Mouse (Mus musculus) liver, embryonic 14.5 days (tissue): ENCODE results near the gene Tpd52l1. TPM values are rescaled to one million over a fixed set of nuclear protein-coding genes. Genes with fewer than 3 reads are reported as not detected.

Experiments used
- ATAC-seq: fragments of 200-750 bp; cut with Nextera tagmentation; 2 replicates; pipeline ENCODE4 v1.8.0; 2017; ENCODE audit warnings: moderate number of reproducible peaks, mild to moderate bottlenecking, moderate library complexity; ENCODE audit not compliant: insufficient read depth
- DNase-seq, 3 experiments: peaks; one replicate each; pipeline ENCODE4 v3.0.0-alpha.2; 2012 to 2013; ENCODE audit warnings: low read depth in 3 of 3, low spot score in 3 of 3
- H3K27ac ChIP-seq: fragments of 300-500 bp; sonication (generic); 2 replicates; pipeline ENCODE4 v1.5.1; 2014; ENCODE audit warnings: moderate library complexity, mild to moderate bottlenecking, control low read depth, inconsistent platforms
- H3K27me3 ChIP-seq: fragments of 300-500 bp; sonication (generic); 2 replicates; pipeline ENCODE4 v1.6.1; 2014; ENCODE audit warnings: mild to moderate bottlenecking, low read length, moderate library complexity; ENCODE audit not compliant: control insufficient read depth, insufficient read depth
- H3K36me3 ChIP-seq: fragments of 300-500 bp; sonication (generic); replicated peaks from 2 replicates; pipeline ENCODE4 v1.6.1; 2014; ENCODE audit warnings: low read depth; ENCODE audit not compliant: control insufficient read depth, insufficient read depth
- H3K4me1 ChIP-seq, 2 experiments: fragments of 200-500 bp in 1 of 2; fragments of 300-500 bp in 1 of 2; sonication (generic) in 1 of 2; replicated peaks; 2 replicates each; pipeline ENCODE4 v1.6.1; 2012 to 2014; ENCODE audit warnings: antibody characterized with exemption in 1 of 2, inconsistent platforms in 1 of 2, low read length in 1 of 2; ENCODE audit not compliant: control insufficient read depth in 2 of 2, insufficient read depth in 2 of 2
- H3K4me2 ChIP-seq: fragments of 300-500 bp; sonication (generic); 2 replicates; pipeline ENCODE4 v1.6.1; 2014; ENCODE audit warnings: low read depth, mild to moderate bottlenecking, control low read depth, moderate library complexity
- H3K4me3 ChIP-seq, 2 experiments: fragments of 200-500 bp in 1 of 2; fragments of 300-500 bp in 1 of 2; sonication (generic) in 1 of 2; 2 replicates each; pipeline ENCODE4 v1.5.1; 2012 to 2014; ENCODE audit warnings: low read depth in 2 of 2, low read length in 2 of 2, mild to moderate bottlenecking in 2 of 2, control low read depth in 1 of 2, inconsistent platforms in 1 of 2, moderate library complexity in 1 of 2; ENCODE audit not compliant: insufficient read depth in 1 of 2
- H3K9ac ChIP-seq: fragments of 300-500 bp; sonication (generic); replicated peaks from 2 replicates; pipeline ENCODE4 v1.6.1; 2014; ENCODE audit warnings: mild to moderate bottlenecking, control low read depth, moderate library complexity
- H3K9me3 ChIP-seq: fragments of 300-500 bp; sonication (generic); 2 replicates; pipeline ENCODE4 v1.6.1; 2016; ENCODE audit warnings: low read length, mixed read lengths; ENCODE audit not compliant: control insufficient read depth
- CTCF ChIP-seq: IDR thresholded peaks from 2 replicates; pipeline ENCODE4 v1.5.1; 2016; ENCODE audit warnings: antibody characterized with exemption, low read depth, control low read depth
- EP300 ChIP-seq: IDR thresholded peaks from 2 replicates; pipeline ENCODE4 v1.6.1; 2016; ENCODE audit warnings: antibody characterized with exemption, low read depth
- WGBS: fragments of 180-500 bp; shearing (Covaris S2); extraction: QIAGEN DNeasy Blood & Tissue Kit; methylation state at CpG from one replicate; pipeline ENCODE4 v1.1.7; 2014; ENCODE audit not compliant: insufficient replicate concordance; 5-methylcytosine and 5-hydroxymethylcytosine counted together
- polyA plus RNA-seq, 2 experiments: library from polyadenylated mRNA; depleted of rRNA in 1 of 2; stranded (reverse) in 1 of 2; unstranded in 1 of 2; fragments of >200 nt; fragmentation: Nextera tagmentation in 1 of 2; extraction: Ambion mirVana in 1 of 2; gene quantifications; 2 replicates each; pipeline versions ENCODE4 v1.2.1 to v1.2.3; 2012 to 2014

The Tpd52l1 gene
- polyA plus RNA-seq, 2 experiments, result 0.38 to 0.52 TPM

DNA sequence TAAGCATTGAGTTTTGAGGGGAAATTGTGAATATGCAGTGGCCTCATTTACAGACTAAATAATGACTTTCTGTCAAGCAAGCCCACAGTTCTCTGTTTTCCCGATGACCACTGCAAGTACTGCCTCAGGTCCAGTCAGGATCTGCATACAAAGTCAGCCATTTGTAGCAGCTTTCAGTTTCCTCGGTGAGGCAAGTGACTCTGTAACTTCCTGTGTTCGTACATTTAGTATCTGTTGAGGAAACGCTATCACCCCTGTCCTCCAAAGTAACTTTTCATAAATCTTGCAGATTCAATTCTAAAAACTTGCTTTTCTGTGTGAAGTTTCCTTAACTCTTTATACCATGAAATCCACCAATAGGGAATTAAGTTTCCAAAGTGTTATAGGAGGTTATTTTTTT, 19.7 kb upstream of the Tpd52l1 start:
- Histone ChIP-seq H3K4me2 (no peak overlapping the region), H3K27ac (no peak overlapping the region), H3K9ac (no peak overlapping the region), H3K4me3 (no peak overlapping the region), H3K27me3 (no peaks in the 10 kb centered on the region), H3K36me3 (no peaks in the 10 kb centered on the region), H3K9me3 (no peaks in the 10 kb centered on the region), H3K4me1 (no peaks in the 10 kb centered on the region)
- TF ChIP-seq CTCF (no peak), EP300 (no peak)
- DNase-seq, result no peak
- ATAC-seq, result no peak
- WGBS, result 34% methylated on average over 4 of the region's 4 CpGs

DNA sequence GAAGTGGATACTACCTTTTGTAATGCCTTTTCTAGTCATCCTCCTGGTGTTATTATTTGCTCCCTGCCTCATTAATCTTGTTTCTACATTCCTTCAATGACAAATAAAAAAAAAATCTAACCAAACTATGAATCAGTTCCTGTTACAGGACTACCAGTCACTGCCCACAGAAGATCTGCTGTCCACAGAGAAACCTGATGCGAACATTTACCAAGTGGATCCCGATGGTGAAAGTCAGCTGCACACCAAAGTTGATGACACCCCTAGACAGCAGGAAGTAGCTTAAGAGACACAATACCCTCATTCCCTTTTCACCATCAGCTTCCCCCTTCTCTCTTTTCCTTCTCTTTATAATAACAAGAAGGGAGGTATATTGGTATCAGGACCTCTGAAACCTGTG, 17.3 kb upstream of the Tpd52l1 start:
- no peak for ATAC-seq
- WGBS, result 84% methylated on average over 2 of the region's 2 CpGs
- Histone ChIP-seq H3K4me2 (no peak overlapping the region), H3K27ac (no peak overlapping the region), H3K36me3 (no peaks in the 10 kb centered on the region), H3K4me3 (no peak overlapping the region), H3K9me3 (no peaks in the 10 kb centered on the region), H3K4me1 (no peaks in the 10 kb centered on the region), H3K27me3 (no peaks in the 10 kb centered on the region), H3K9ac (no peak overlapping the region)
- DNase-seq, result no peak
- no peak for TF ChIP-seq CTCF
- no peak for TF ChIP-seq EP300

DNA sequence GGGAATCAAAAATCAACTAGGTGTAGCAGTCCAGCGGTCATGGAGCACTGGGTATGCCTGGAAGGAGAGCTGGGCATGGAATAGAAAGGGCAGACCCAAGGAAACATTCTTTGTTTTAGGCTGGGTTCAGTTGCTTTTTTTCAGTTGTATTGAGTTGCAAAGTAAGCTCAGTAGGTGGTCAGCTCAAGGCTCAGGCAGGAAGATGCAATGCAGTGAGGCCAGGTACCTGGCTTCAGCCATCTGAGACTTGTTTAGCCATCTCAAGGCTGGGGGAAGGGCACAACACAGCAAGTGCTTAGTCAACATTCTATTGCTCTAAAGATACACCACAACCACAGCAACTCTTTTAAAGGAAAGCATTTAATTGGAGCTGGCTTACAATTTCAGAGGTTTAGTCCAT, 11.0 kb upstream of the Tpd52l1 start:
- no peaks in the 10 kb centered on the region for H3K36me3 ChIP-seq
- H3K4me1 ChIP-seq, result no peaks in the 10 kb centered on the region
- DNase-seq (no peak), ATAC-seq (no peak)
- no peak overlapping the region for H3K4me2 ChIP-seq
- no peak overlapping the region for H3K27ac ChIP-seq
- H3K27me3 ChIP-seq, result no peaks in the 10 kb centered on the region
- TF ChIP-seq CTCF (no peak), EP300 (no peak)
- no peak overlapping the region for H3K4me3 ChIP-seq
- WGBS, result 43% methylated on average over 1 of the region's 1 CpGs
- H3K9ac ChIP-seq, result no peak overlapping the region
- no peaks in the 10 kb centered on the region for H3K9me3 ChIP-seq

DNA sequence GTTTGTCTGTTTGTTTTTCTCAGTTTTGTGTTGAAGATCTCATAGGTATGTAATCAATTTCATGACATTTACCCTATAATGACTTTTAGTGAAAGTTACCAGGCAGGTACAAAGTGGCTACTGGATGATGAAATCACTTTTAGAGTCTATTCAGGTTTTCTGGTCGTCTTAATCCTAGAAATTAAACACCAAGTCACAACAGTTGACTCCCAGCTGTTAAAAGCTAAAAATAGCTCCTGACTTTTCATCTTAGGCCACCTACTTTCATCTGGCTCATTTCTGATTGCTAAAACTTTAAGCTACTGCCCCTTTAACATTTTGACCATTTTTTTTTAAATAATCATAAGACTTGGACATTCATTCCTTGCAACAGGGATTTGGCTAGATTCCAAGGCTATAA, 1.3 kb upstream of the Tpd52l1 start:
- Histone ChIP-seq H3K9me3 (no peaks in the 10 kb centered on the region), H3K27ac (no peak overlapping the region), H3K9ac (no peak overlapping the region), H3K4me2 (no peak overlapping the region), H3K36me3 (no peaks in the 10 kb centered on the region), H3K4me1 (no peaks in the 10 kb centered on the region), H3K27me3 (no peaks in the 10 kb centered on the region), H3K4me3 (no peak overlapping the region)
- TF ChIP-seq CTCF (no peak), EP300 (no peak)
- DNase-seq (no peak), ATAC-seq (no peak)
- 24% methylated on average over 1 of the region's 1 CpGs for WGBS

DNA sequence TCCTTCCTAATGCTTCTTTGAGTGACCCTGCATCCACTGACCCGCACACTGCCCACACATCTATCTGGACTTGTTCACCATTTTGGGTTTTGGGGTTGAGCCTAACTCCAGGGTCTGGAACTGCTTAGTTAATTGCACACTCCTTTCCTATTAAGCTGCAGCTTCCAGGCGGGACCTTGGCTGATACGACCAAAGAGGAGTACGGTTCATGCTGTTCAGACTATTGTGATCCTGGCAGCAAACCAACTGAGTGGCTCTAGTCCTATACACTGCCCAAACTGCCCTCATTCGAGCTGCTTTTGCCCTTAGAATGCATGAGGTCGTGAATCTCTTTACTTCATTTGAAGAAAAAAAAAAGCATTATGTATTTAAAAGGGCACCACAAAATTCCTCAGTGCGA, 1.6 kb downstream of the Tpd52l1 start:
- no peaks in the 10 kb centered on the region for H3K27me3 ChIP-seq
- no peak for TF ChIP-seq EP300
- WGBS, result 63% methylated on average over 7 of the region's 7 CpGs
- no peaks in the 10 kb centered on the region for H3K36me3 ChIP-seq
- no peak for DNase-seq
- no peak overlapping the region for H3K4me2 ChIP-seq
- H3K4me3 ChIP-seq, result no peak overlapping the region
- no peaks in the 10 kb centered on the region for H3K9me3 ChIP-seq
- H3K27ac ChIP-seq, result no peak overlapping the region
- no peaks in the 10 kb centered on the region; a peak in 1 of 4 replicates for H3K4me1 ChIP-seq
- H3K9ac ChIP-seq, result no peak overlapping the region
- ATAC-seq, result no peak

DNA sequence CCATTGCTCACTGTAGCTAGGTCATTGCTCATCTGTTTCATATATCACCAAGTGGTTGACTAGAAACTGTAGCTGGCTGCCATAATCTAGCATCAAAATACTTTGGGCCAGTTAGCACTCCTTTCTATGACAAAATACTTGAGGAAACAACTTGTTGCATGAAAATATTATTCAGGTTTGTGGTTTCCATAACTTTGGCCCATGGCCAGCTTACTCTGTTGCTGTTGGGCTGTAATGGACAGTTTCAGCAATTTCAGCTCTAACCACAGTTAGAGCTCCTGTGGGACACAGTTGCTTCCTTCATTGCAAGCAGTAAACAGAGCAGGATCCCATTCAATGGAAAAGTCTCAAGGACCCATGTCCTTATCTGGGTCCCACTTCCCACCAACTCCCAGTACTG, 4.3 kb downstream of the Tpd52l1 start:
- no peak overlapping the region for H3K4me3 ChIP-seq
- H3K4me1 ChIP-seq, result no peaks in the 10 kb centered on the region; a peak in 1 of 4 replicates
- H3K27me3 ChIP-seq, result no peaks in the 10 kb centered on the region
- H3K27ac ChIP-seq, result no peak overlapping the region
- no peak overlapping the region for H3K4me2 ChIP-seq
- no peak for DNase-seq
- ATAC-seq, result no peak
- TF ChIP-seq EP300, result no peak
- no peak for TF ChIP-seq CTCF
- H3K36me3 ChIP-seq, result no peaks in the 10 kb centered on the region
- H3K9ac ChIP-seq, result no peak overlapping the region
- no peaks in the 10 kb centered on the region for H3K9me3 ChIP-seq
